Mouse (Mus musculus): Measurements from ENCODE around the gene Shld2.

GRCm38 (mm10) chr14:34209942-34210341, 100.4 kb downstream of the Shld2 start:
- TF ChIP-seq POLR2A (IDR thresholded peaks at IDR 0.05; ENCODE audit: control insufficient read depth, extremely low read depth, insufficient read depth, low read length, poor library complexity) (no peak), CTCF (IDR thresholded peaks at IDR 0.05; ENCODE audit: borderline replicate concordance, control insufficient read depth, extremely low read depth, insufficient read depth, low read length, poor library complexity) (no peak)
